Mouse (Mus musculus) MEL (cell line): ENCODE results near the gene Ghitm. TPM values are rescaled to one million over a fixed set of nuclear protein-coding genes. Genes with fewer than 3 reads are reported as not detected.

Source experiments
- DNase-seq: peaks from one replicate; pipeline ENCODE4 v3.0.0; 2011; ENCODE audit warnings: low read depth, low spot score
- H3K27ac ChIP-seq: 2 replicates; pipeline ENCODE4 v1.5.1; 2012; ENCODE audit warnings: low read depth, mild to moderate bottlenecking, control low read depth, low read length, moderate library complexity; ENCODE audit not compliant: control insufficient read depth
- H3K27me3 ChIP-seq, 2 experiments: fragments of 150-350 bp in 1 of 2; sonication (generic) in 1 of 2; 2 replicates each; pipeline ENCODE4 v1.6.1; 2012; ENCODE audit warnings: low read length in 2 of 2, mild to moderate bottlenecking in 2 of 2, improper control_type of control experiment in 1 of 2, moderate library complexity in 1 of 2; ENCODE audit not compliant: insufficient read depth in 2 of 2, control insufficient read depth in 1 of 2
- H3K36me3 ChIP-seq, 2 experiments: 2 replicates each; pipeline ENCODE4 v1.6.1; 2012 to 2014; ENCODE audit warnings: low read length in 2 of 2, improper control_type of control experiment in 1 of 2, inconsistent platforms in 1 of 2, mild to moderate bottlenecking in 1 of 2; ENCODE audit not compliant: insufficient read depth in 2 of 2, control insufficient read depth in 1 of 2
- H3K4me1 ChIP-seq, 2 experiments: fragments of 150-350 bp in 1 of 2; sonication (generic) in 1 of 2; 2 replicates each; pipeline ENCODE4 v1.6.1; 2012; ENCODE audit warnings: low read length in 2 of 2, improper control_type of control experiment in 1 of 2, mild to moderate bottlenecking in 1 of 2; ENCODE audit not compliant: insufficient read depth in 2 of 2, control insufficient read depth in 1 of 2
- H3K4me3 ChIP-seq, 2 experiments: fragments of 150-350 bp in 1 of 2; sonication (generic) in 1 of 2; 2 replicates each; pipeline ENCODE4 v1.5.1; 2012; ENCODE audit warnings: low read depth in 2 of 2, low read length in 2 of 2, mild to moderate bottlenecking in 2 of 2, moderate library complexity in 2 of 2, control low read depth in 1 of 2, improper control_type of control experiment in 1 of 2; ENCODE audit not compliant: control insufficient read depth in 1 of 2, insufficient read depth in 1 of 2
- H3K79me2 ChIP-seq: 2 replicates; pipeline ENCODE4 v1.6.1; 2012; ENCODE audit warnings: mild to moderate bottlenecking, low read length, moderate library complexity; ENCODE audit not compliant: control insufficient read depth, poor library complexity, insufficient read depth
- H3K9ac ChIP-seq: 2 replicates; pipeline ENCODE4 v1.6.1; 2012; ENCODE audit warnings: low read depth, mild to moderate bottlenecking, control low read depth, low read length, moderate library complexity; ENCODE audit not compliant: control insufficient read depth, poor library complexity, severe bottlenecking
- H3K9me3 ChIP-seq: fragments of 150-350 bp; sonication (generic); replicated peaks from 2 replicates; pipeline ENCODE4 v1.6.1; 2012; ENCODE audit warnings: mild to moderate bottlenecking, low read length, improper control_type of control experiment, moderate library complexity; ENCODE audit not compliant: insufficient read depth
- CHD2 ChIP-seq: IDR thresholded peaks from 2 replicates; pipeline ENCODE4 v1.6.1; 2011; ENCODE audit warnings: low read length, improper control_type of control experiment
- CTCF ChIP-seq, 3 experiments: IDR thresholded peaks in 2 of 3; conservative IDR thresholded peaks in 1 of 3; 2 replicates each; pipeline ENCODE4 v1.5.1; 2011 to 2012; ENCODE audit warnings: low read length in 3 of 3, low read depth in 2 of 3, mild to moderate bottlenecking in 2 of 3, improper control_type of control experiment in 1 of 3, inconsistent platforms in 1 of 3, mixed read lengths in 1 of 3, moderate library complexity in 1 of 3; ENCODE audit not compliant: control insufficient read depth in 1 of 3, insufficient read depth in 1 of 3, poor library complexity in 1 of 3, severe bottlenecking in 1 of 3
- E2F4 ChIP-seq: IDR thresholded peaks from 2 replicates; pipeline ENCODE4 v1.6.1; 2011; ENCODE audit warnings: low read depth, low read length, improper control_type of control experiment, borderline replicate concordance
- EP300 ChIP-seq, 2 experiments: IDR thresholded peaks; 2 replicates each; pipeline ENCODE4 v1.6.1; 2011; ENCODE audit warnings: improper control_type of control experiment in 2 of 2, low read length in 2 of 2, low read depth in 1 of 2, mild to moderate bottlenecking in 1 of 2
- GATA1 ChIP-seq: IDR thresholded peaks from 2 replicates; pipeline ENCODE4 v1.6.1; 2011; ENCODE audit warnings: low read depth, low read length, improper control_type of control experiment
- HCFC1 ChIP-seq: IDR thresholded peaks from 2 replicates; pipeline ENCODE4 v1.6.1; 2012; ENCODE audit warnings: low read depth, mild to moderate bottlenecking, inconsistent platforms, low read length, improper control_type of control experiment, moderate library complexity
- MAFK ChIP-seq: IDR thresholded peaks from 2 replicates; pipeline ENCODE4 v1.6.1; 2011; ENCODE audit warnings: low read depth, mild to moderate bottlenecking, low read length, improper control_type of control experiment, borderline replicate concordance
- MAX ChIP-seq: IDR thresholded peaks from 2 replicates; pipeline ENCODE4 v1.6.1; 2011; ENCODE audit warnings: low read length, improper control_type of control experiment
- MAZ ChIP-seq: IDR thresholded peaks from 2 replicates; pipeline ENCODE4 v1.6.1; 2012; ENCODE audit warnings: low read depth, mild to moderate bottlenecking, inconsistent platforms, low read length, improper control_type of control experiment
- MEF2A ChIP-seq: IDR thresholded peaks from 2 replicates; pipeline ENCODE4 v1.6.1; 2014; ENCODE audit warnings: low read depth, mild to moderate bottlenecking, inconsistent platforms, low read length, improper control_type of control experiment; ENCODE audit not compliant: poor library complexity, insufficient replicate concordance, severe bottlenecking; ENCODE audit errors: extremely low read depth
- MXI1 ChIP-seq: IDR thresholded peaks from 2 replicates; pipeline ENCODE4 v1.6.1; 2011; ENCODE audit warnings: mild to moderate bottlenecking, low read depth, low read length, improper control_type of control experiment
- MYC ChIP-seq: IDR thresholded peaks from 2 replicates; pipeline ENCODE4 v1.6.1; 2011; ENCODE audit warnings: low read depth, mild to moderate bottlenecking, low read length, improper control_type of control experiment, moderate library complexity
- NELFE ChIP-seq: IDR thresholded peaks from 2 replicates; pipeline ENCODE4 v1.6.1; 2011; ENCODE audit warnings: low read depth, low read length, improper control_type of control experiment
- NRF1 ChIP-seq: IDR thresholded peaks from 2 replicates; pipeline ENCODE4 v1.6.1; 2014; ENCODE audit warnings: low read depth, mild to moderate bottlenecking, inconsistent platforms, low read length, improper control_type of control experiment, moderate library complexity; ENCODE audit not compliant: poor library complexity, insufficient read depth, severe bottlenecking
- POLR2AphosphoS5 ChIP-seq: IDR thresholded peaks from 2 replicates; pipeline ENCODE4 v1.6.1; 2012; ENCODE audit warnings: low read depth, borderline replicate concordance, mild to moderate bottlenecking, inconsistent platforms, low read length, moderate library complexity, mixed read lengths
- RCOR1 ChIP-seq: IDR thresholded peaks from 2 replicates; pipeline ENCODE4 v1.6.1; 2012; ENCODE audit warnings: low read depth, mild to moderate bottlenecking, inconsistent platforms, low read length, improper control_type of control experiment
- SMC3 ChIP-seq: IDR thresholded peaks from 2 replicates; pipeline ENCODE4 v1.6.1; 2011; ENCODE audit warnings: low read depth, low read length, improper control_type of control experiment
- TBP ChIP-seq: IDR thresholded peaks from 2 replicates; pipeline ENCODE4 v1.8.0; 2011; ENCODE audit warnings: low read depth, low read length, improper control_type of control experiment
- TCF12 ChIP-seq: IDR thresholded peaks from 2 replicates; pipeline ENCODE4 v1.6.1; 2014; ENCODE audit warnings: low read depth, mild to moderate bottlenecking, inconsistent platforms, low read length, improper control_type of control experiment, moderate library complexity
- UBTF ChIP-seq: IDR thresholded peaks from 2 replicates; pipeline ENCODE4 v1.6.1; 2012; ENCODE audit warnings: low read depth, mild to moderate bottlenecking, inconsistent platforms, low read length, improper control_type of control experiment, moderate library complexity, borderline replicate concordance; ENCODE audit not compliant: insufficient read depth
- USF1 ChIP-seq: IDR thresholded peaks from 2 replicates; pipeline ENCODE4 v1.6.1; 2014; ENCODE audit warnings: low read depth, mild to moderate bottlenecking, inconsistent platforms, low read length, improper control_type of control experiment, moderate library complexity
- USF2 ChIP-seq, 2 experiments: IDR thresholded peaks; 2 replicates each; pipeline ENCODE4 v1.6.1; 2011 to 2012; ENCODE audit warnings: improper control_type of control experiment in 2 of 2, low read length in 2 of 2, borderline replicate concordance in 1 of 2, inconsistent platforms in 1 of 2, low read depth in 1 of 2, mild to moderate bottlenecking in 1 of 2; ENCODE audit not compliant: insufficient read depth in 1 of 2
- ZC3H11A ChIP-seq: IDR thresholded peaks from 2 replicates; pipeline ENCODE4 v1.6.1; 2012; ENCODE audit warnings: low read depth, mild to moderate bottlenecking, inconsistent platforms, low read length, improper control_type of control experiment
- ZKSCAN1 ChIP-seq: IDR thresholded peaks from 2 replicates; pipeline ENCODE4 v1.6.1; 2012; ENCODE audit warnings: low read depth, mild to moderate bottlenecking, inconsistent platforms, low read length, improper control_type of control experiment, moderate library complexity
- polyA plus RNA-seq, 2 experiments: library from polyadenylated mRNA; stranded (reverse) in 1 of 2; unstranded in 1 of 2; fragments of >175 nt in 1 of 2; fragments of >200 nt in 1 of 2; gene quantifications; 2 replicates each; pipeline versions ENCODE4 v1.2.1 to v1.2.4; 2012; ENCODE audit warnings: low replicate concordance in 2 of 2, low read depth in 1 of 2; ENCODE audit not compliant: insufficient read length in 2 of 2, insufficient read depth in 1 of 2, missing spikeins in 1 of 2
- total RNA-seq: library from RNA; depleted of rRNA; stranded (reverse); fragments of 300-350 nt; gene quantifications from 2 replicates; pipeline ENCODE4 v1.2.3, GENCODE M21; 2012

The Ghitm gene
- total and polyA plus RNA-seq, 3 experiments, result 108 to 279 (median 138) TPM

- Histone ChIP-seq H3K36me3 (no peaks in the 10 kb centered on the region), H3K9ac (no peak overlapping the region), H3K27me3 (no peaks in the 10 kb centered on the region), H3K4me1 (no peaks in the 10 kb centered on the region), H3K4me3 (no peak overlapping the region), H3K27ac (no peak overlapping the region), H3K9me3 (no peaks in the 10 kb centered on the region), H3K79me2 (no peaks in the 10 kb centered on the region)
- no peak for TF ChIP-seq NRF1
- TF ChIP-seq MEF2A, result no peak
- TF ChIP-seq ZC3H11A, result no peak
- no peak for TF ChIP-seq NELFE
- no peak for TF ChIP-seq POLR2AphosphoS5
- TF ChIP-seq MAZ, result no peak
- TF ChIP-seq MAX, result no peak
- TF ChIP-seq E2F4, result no peak
- no peak for TF ChIP-seq TCF12
- TF ChIP-seq USF2 (IDR thresholded peaks at IDR 0.05; ENCODE audit: borderline replicate concordance in 1 of 2, insufficient read depth in 1 of 2, low read depth in 1 of 2, low read length in 2 of 2), result no peak
- no peak for TF ChIP-seq MXI1
- no peak for TF ChIP-seq MYC
- TF ChIP-seq HCFC1, result no peak
- TF ChIP-seq ZKSCAN1, result no peak
- no peak for TF ChIP-seq CTCF (IDR thresholded peaks at IDR 0.05 in 2 of 3, conservative IDR thresholded peaks at IDR 0.05 in 1 of 3; ENCODE audit: control insufficient read depth in 1 of 3, insufficient read depth in 1 of 3, low read depth in 2 of 3, low read length in 3 of 3, poor library complexity in 1 of 3, severe bottlenecking in 1 of 3)
- no peak for TF ChIP-seq RCOR1
- TF ChIP-seq GATA1, result no peak
- no peak for TF ChIP-seq USF1
- DNase-seq, result no peak
Observed at GRCm38 (mm10) chr14:37154391-37154790, 19.3 kb upstream of the Ghitm start.

- Histone ChIP-seq H3K27ac (no peak overlapping the region), H3K9ac (no peak overlapping the region), H3K4me3 (no peak overlapping the region), H3K9me3 (no peaks in the 10 kb centered on the region), H3K36me3 (peaks cover 0 to 4% of the 10 kb centered on the region in 2 experiments; a peak in 2 of 4 replicates), H3K79me2 (peaks cover 9% of the 10 kb centered on the region), H3K27me3 (no peaks in the 10 kb centered on the region), H3K4me1 (peaks cover 0 to 4% of the 10 kb centered on the region in 2 experiments; a peak in 2 of 4 replicates)
- no peak for DNase-seq
- TF ChIP-seq MAFK, result no peak
- TF ChIP-seq EP300 (IDR thresholded peaks at IDR 0.05; ENCODE audit: low read depth in 1 of 2, low read length in 2 of 2), result no peak
- TF ChIP-seq TBP, result no peak
- no peak for TF ChIP-seq MYC
- no peak for TF ChIP-seq USF1
- no peak for TF ChIP-seq CHD2
- no peak for TF ChIP-seq MEF2A
- no peak for TF ChIP-seq RCOR1
- TF ChIP-seq SMC3, result no peak
- no peak for TF ChIP-seq UBTF
Observed at GRCm38 (mm10) chr14:37139051-37139710, 4.1 kb upstream of the Ghitm start.
